Mouse (Mus musculus): Measurements from ENCODE around the gene Gm364.

DNA sequence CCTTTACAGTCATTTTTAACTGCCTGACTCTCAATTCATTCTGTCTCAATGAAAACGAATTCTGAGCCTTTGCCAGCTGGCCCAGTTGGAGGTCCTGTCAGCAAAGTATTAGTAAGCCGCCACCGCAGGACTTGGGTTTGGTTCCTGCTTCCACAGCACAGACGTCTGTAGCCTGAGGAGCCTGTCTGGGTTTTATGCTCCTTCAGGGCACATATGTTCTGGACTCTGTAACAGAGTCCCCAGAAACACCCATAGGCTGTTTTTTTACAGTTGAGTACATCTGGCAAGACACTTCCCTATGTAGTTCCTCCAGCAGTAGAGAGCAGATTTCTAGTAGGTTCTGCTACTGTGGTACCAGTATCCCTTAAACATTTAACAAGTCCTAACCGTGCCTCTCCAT is 28.0 kb upstream of the Gm364 start:
- TF ChIP-seq CTCF (IDR thresholded peaks at IDR 0.05; ENCODE audit: control insufficient read depth, insufficient read depth, insufficient replicate concordance, low read depth, low read length): no peak
- TF ChIP-seq POLR2A (IDR thresholded peaks at IDR 0.05; ENCODE audit: control insufficient read depth, low read depth, low read length): no peak
